Mouse (Mus musculus): ENCODE measurements around the gene Egr4. TPM values are rescaled to one million over a fixed set of nuclear protein-coding genes. Genes with fewer than 3 reads are reported as not detected.

Egr4 gene
- polyA plus RNA-seq (2015; fragmentation: Illumina TruSeq; extraction: RNeasy Lipid Tissue Mini Kit (QIAGEN cat#74804); ENCODE audit: insufficient read depth, low replicate concordance): not detected

DNA sequence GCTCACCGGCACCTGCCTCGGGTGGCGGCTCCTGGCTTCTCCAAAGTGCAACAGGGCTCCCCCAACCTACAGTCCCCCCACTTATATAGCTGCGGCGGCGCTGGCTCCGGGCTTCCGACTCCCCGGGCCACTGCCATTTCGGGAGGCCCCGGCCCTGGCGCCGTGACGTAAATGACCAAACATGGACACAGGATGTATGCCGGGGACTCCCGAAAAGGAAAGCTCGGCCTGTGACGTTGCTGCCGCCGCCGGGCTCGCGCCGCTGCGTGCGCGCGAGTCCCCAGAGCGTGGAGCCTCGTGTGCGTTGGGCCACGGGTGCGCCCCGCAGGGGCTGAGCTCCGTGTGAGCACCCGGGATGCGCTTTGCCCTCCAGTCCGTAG is at the start of gene Egr4:
TSS of gene Egr4 (minus strand) at position 59 of the 380 bp plus-strand sequence.

DNA sequence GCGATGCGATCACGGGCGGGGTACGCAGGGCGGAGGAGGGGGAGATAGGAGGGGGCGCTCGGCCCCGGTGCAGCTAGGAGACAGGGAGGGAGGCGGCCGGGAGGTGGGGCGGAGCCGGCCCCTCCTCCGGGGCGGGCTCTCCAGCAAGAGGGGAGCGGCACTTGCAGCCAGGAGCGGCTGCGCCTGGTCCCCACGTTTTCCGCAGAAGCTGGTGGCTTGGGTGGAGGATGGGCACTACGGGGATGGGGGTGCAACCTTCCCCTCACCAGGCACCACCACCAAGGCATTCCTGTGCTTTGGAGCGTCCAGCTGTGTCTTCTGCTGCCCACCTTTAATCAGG is 10.5 kb downstream of the Egr4 start, which contains the start of gene Fbxo41:
TSS of gene Fbxo41 (minus strand) at position 84 of the 340 bp plus-strand sequence.

Other genes starting within 250 kb of the Egr4 start
- gene Sfxn5, start 180.2 kb downstream of the Egr4 start, polyA plus RNA-seq (2015; fragmentation: Illumina TruSeq; extraction: RNeasy Lipid Tissue Mini Kit (QIAGEN cat#74804); ENCODE audit: insufficient read depth, low replicate concordance): 4.7 TPM
- gene Rab11fip5, start 139.0 kb downstream of the Egr4 start, polyA plus RNA-seq (2015; fragmentation: Illumina TruSeq; extraction: RNeasy Lipid Tissue Mini Kit (QIAGEN cat#74804); ENCODE audit: insufficient read depth, low replicate concordance): 6.2 TPM
- gene Noto, start 89.7 kb downstream of the Egr4 start, polyA plus RNA-seq (2015; fragmentation: Illumina TruSeq; extraction: RNeasy Lipid Tissue Mini Kit (QIAGEN cat#74804); ENCODE audit: insufficient read depth, low replicate concordance): not detected
- gene Smyd5, start 81.6 kb downstream of the Egr4 start, polyA plus RNA-seq (2015; fragmentation: Illumina TruSeq; extraction: RNeasy Lipid Tissue Mini Kit (QIAGEN cat#74804); ENCODE audit: insufficient read depth, low replicate concordance): 29.0 TPM
- 142 TPM for gene Cct7, start 62.1 kb downstream of the Egr4 start, polyA plus RNA-seq (2015; fragmentation: Illumina TruSeq; extraction: RNeasy Lipid Tissue Mini Kit (QIAGEN cat#74804); ENCODE audit: insufficient read depth, low replicate concordance)
- 13.9 TPM for gene Pradc1, start 61.6 kb downstream of the Egr4 start, polyA plus RNA-seq (2015; fragmentation: Illumina TruSeq; extraction: RNeasy Lipid Tissue Mini Kit (QIAGEN cat#74804); ENCODE audit: insufficient read depth, low replicate concordance)
- not detected for gene Fbxo41, start 10.6 kb downstream of the Egr4 start, polyA plus RNA-seq (2015; fragmentation: Illumina TruSeq; extraction: RNeasy Lipid Tissue Mini Kit (QIAGEN cat#74804); ENCODE audit: insufficient read depth, low replicate concordance)
- 4.6 TPM for gene Alms1, start 73.9 kb upstream of the Egr4 start, polyA plus RNA-seq (2015; fragmentation: Illumina TruSeq; extraction: RNeasy Lipid Tissue Mini Kit (QIAGEN cat#74804); ENCODE audit: insufficient read depth, low replicate concordance)
- not detected for gene Nat8f7, start 199.6 kb upstream of the Egr4 start, polyA plus RNA-seq (2015; fragmentation: Illumina TruSeq; extraction: RNeasy Lipid Tissue Mini Kit (QIAGEN cat#74804); ENCODE audit: insufficient read depth, low replicate concordance)